Mouse (Mus musculus) layer of hippocampus, adult 8-10 months (tissue): ENCODE results near the gene Fgfr2. TPM values are rescaled to one million over a fixed set of nuclear protein-coding genes. Genes with fewer than 3 reads are reported as not detected.

Experiments
- DNase-seq, 2 experiments: peaks; one replicate each; pipeline ENCODE4 v3.0.0; 2022; ENCODE audit warnings: low spot score in 2 of 2
- total RNA-seq, 4 experiments: library from RNA; stranded (reverse); gene quantifications; 2 replicates each; pipeline ENCODE4 v1.2.4; 2022

Gene Fgfr2
- total RNA-seq, 4 experiments from 2014 or later = 60.7 to 72.9 (median 65.8) TPM

DNA sequence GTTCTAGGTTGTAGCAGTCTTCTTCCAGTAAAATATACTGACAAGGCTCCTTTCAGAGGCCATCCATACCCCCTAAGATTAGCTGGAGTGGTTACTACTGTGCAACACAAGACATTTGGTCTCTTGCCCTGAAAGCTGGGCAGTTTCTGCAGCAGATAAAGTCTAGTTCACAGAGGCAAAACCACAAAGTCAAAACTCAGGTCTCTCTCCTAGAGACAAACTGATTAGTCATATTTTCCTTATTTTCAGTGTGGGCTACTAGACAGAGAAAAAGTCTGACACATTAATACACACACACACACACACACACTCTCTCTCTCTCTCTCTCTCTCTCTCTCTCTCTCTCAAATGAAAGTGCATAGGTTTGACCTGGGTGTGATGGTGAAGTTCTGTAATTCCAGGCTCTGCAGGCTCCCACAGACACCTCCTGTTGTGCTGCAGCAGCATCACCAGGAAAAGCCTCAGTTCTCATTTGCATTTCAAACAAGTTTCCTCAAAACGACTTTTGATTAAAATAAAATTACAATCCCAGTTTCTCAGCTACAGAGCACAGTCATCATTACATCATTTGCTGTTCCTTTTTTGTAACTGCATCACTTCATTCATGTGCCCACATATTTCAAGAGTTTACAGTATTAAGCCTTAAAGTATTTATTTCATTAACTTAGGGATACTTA lies 298.7 kb downstream of the Fgfr2 start:
- no peak for DNase-seq

DNA sequence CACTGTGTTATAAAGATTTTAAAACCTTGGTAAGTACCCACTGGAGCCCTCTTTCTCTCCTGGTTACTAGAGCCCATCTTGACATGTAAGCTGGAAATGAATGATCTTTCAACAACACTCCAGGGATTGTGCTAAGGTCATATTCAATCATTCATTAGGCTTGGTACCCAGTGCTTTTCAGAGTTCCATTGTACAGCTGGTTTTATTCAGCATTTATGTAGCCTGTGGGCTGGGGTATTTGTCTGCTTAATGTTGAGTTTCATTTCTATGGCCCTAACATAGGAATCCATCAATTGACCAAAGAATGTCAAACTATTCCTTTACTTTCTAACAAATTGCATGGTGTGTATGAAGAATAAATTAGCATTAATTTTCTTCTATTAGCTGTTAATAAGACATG lies 299.3 kb downstream of the Fgfr2 start:
- DNase-seq = no peak

DNA sequence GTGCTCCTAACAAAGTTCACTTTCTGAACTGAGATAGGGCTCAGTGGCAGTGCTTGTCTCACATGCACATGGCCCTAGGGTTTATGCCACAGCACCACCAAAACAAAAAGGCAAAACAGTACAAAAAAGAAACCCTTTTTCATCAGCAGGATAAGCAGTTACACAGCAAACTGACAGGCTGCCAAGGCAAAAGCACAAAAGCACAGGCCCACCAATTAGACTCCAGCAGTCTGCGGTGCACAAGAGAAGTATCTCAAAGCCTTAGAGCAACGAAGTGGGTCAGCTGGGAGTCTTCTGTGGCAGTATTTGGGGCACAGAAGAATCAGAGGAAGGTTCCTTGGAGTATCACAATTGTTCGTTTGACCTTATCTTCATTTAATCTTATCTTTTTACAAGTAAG lies 302.5 kb downstream of the Fgfr2 start:
- no peak for DNase-seq

DNA sequence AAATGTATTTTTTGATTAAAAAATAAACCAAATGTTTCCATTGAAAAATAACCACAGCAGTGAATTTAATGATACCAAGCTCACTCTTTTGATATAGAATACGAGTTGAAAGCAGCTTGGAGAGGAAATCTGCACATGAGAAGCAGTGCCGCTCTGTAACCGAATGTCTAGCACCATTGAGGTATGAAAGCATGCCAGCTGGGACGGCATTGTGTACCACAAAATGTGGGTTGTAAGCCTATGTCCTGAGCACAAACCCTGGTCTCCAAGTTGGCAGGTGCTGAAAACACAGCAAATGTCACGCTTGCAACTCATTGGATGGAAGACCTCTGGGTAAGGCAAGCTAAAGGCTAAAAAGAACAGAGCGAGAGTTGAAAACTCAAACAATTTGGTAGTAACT lies 306.1 kb downstream of the Fgfr2 start:
- no peak for DNase-seq

DNA sequence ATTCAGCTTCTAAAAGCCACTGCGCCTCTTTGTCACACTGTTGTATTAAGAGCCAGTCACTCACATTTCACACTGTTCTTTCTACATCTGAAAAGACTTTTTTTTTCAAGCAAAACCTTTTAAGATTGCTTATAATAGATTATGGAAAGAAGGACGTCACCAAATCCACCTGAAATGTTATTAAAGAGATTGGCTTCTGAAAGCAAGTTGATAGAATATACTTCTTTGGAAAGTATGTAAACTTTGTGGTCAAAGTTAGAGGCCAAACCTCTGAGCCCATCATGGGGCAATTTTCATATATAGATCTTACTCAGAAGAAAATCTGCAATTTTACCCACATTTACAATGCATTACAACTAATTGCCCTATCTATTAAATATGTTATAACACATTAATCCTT lies 306.6 kb downstream of the Fgfr2 start:
- no peak for DNase-seq

DNA sequence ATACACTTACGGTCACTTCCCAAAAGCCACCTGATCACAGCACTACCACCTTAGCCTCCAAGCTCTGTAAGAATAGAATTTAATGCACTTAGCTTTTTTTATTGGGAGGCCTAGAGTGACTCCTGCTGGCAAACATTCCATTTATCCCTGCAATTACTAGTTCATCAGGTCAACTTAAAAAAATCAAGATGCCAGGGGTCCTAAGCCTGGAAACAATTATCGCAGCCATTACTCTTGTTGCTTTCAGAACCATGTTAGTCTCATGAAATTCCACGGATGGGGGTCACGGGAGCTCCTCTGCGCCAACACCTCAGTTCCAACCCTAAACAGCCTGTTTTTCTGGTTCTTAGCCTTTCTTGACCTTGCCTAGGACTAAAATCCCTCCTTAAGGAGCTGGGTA lies 308.1 kb downstream of the Fgfr2 start:
- DNase-seq = no peak

DNA sequence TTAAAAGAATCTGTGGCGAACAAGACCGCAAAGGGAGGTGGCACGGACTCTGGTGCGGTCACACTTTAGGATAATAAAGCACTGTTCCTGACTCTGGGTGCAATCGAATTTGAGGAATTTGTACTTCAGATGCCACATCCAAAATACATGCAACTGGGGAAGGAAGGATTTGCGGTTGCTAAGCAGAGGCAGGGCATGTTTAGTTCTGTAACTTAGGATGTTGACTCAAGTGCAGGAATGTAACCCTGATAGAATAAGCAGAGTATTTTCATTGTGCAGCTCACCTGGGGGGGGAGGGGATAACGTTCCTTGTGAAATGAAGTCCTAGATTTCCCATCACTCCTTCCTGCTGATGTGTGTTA lies 309.1 kb downstream of the Fgfr2 start:
- no peak for DNase-seq

DNA sequence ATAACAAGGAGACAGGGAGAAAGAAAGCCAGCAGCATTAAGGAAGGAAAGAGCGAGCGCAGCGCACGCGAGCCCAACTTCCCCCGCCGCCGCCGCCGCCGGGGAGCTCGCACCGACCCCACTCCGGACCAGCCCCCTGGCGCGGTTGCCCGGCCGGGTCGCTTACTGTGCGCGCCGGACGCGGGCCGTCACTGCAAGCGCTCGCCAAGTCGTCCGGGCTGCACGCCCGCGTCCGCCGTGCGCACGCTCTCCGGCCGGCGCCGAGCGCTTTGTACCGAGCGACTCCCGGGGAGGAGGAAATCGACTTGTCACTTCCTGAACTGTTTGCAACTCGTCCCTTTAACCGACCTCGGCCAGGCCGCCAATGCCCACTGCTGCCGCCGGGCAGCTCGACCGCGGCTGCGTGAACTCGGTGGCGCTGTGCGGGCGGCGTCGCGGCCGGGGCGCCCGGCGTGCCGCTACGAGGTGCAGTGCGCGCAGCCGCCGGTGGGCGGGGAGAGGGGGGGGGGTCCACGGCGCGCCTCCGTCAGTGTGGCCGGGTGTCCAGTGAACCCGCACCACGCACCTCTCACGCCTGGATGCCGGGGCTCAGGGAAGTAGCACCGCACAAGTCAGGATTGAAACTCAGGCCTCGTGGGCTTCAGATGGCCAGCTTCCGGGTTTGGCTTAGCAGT lies 309.6 kb downstream of the Fgfr2 start, which contains the start of gene Fam53b:
Fam53b (minus strand) TSS at position 471 of the 673 bp plus-strand sequence.
- DNase-seq = peak in 1 of 2 experiments; percentile 62

DNA sequence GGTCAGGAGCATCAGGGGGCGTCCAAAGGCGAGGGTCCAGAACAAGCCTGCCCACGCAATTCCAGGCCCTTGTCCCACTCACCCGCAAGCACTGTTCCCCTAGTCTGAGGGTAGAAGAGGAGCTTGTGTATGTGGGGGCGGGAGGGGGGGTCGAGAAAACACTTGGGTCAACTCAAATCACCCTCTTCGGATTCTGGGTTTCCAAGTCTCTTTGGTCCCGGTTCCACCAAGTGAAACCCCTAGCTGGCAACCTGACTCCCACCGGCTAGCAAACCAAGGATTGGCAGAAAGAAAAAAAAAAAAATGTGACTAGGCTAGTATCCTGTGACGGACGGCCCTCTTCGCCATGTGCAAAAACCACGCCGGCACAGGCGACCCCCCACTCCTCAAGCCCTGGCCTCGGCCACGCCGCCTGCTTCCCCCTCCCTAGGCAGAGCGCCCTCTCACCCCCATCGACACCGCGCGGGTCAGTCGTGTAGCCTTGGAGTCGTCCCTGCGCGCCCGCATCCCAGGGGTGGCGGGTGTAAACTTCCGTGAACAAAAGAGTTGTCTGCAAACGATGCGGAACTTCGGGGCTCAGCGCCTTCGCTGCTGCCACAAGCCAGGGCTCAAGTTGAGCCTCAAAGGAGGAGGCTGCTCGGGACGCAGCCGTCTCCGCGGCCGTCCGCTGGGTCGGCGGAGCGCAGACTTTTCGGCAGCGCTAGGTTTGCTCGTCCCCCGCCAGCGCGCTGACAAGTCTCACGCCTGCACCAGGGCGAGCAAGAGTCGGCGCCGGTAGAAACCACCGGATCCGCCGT lies 310.3 kb downstream of the Fgfr2 start:
- no peak for DNase-seq

DNA sequence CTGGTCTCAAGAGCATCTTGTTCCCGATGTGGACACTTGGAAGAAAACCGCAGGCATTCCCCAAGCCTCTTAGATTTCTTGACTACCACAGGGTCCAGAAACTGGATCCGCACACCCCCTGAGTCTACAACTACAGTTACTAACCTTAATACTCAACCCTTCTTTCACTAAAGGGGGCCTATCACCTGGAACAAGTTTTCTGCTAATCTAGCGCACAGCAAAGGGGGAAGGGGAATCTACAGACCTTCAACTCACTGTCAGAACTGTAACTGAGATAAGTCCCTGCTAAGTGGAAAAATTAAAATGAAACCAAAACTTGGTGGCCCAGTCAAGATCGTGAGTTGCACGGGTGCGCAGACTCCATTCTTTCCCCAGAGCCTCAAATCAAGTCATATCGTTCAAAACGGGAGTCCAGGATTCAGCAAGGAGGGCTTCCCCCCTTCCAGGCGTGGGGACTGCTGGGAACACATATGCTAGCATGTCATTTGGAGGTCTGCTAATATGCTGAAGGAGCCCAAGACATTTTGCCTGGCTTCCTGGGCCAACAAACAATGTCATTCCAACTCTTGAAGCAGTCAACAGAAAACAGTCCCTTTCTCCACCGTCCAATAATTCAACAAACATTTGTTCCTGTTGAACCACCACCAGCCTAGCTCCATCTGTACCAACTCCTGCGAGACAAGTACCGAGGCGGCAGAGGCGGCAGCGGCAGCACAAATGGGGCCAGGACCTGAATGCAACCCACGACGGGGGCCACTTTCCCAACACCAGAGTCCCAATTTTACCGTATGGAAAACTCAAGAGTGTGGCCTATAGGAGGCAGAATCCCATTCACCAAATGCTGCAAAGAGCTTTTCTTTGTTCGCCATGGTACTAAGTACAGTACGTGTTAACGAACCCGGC lies 311.2 kb downstream of the Fgfr2 start:
- no peak for DNase-seq

DNA sequence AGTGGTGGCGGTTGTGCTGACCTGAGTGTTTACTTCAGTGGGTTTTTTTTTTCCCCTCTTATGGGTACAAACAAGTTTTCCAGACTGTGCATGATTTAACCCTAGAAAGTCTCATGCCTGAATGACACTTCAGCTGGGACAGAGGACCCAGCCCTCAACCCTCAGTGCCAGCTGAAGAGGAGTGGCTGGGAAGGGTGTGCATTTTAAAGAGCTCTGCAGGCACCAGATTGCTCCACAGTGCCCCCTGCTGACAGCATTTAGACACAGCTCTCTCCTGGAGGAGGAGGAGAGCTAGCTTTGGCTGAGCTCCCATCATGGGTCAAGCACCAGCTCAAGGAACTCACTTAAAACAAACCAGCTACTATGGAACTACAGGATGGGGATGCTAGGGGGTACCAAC lies 312.3 kb downstream of the Fgfr2 start:
- DNase-seq = peak; percentile 86 to 92

DNA sequence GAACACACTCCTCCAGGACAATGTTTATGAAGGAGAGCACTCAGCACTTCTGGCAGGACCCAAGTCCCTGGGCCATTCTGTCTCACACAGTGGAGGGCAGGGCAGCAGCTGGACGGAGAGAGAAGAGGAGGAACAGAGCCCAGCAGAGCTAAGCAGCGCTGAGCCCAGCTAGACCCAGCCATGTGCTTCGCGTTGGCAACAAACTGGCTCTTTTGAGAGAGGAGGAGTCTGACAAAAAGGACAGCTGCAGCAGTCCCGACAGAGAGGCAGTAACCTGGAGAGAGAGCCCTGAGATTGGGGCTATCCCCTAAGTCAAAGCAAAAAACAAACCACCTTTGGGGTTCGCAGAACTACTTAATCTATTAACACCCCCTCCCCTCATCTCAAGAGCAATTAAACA lies 312.8 kb downstream of the Fgfr2 start:
- peak; percentile 68 to 80 for DNase-seq

DNA sequence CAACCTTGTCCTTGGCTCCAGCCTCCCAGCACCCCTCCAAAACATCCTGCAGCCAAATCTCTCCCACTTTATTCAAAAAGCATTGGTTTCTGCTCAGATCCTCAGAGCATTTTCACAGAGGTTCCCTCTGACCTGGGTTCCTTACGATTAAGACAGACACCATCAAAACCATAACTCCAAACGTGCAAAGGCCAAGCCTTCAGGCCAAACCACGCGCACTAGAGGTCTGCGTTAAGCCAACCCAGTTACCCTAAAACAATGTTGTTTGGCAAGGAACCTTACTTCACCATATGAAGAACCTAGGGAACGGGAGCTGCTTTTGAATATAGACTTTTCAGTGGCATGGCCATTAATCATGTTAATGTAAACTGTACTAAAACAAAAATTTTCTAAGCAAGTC lies 313.4 kb downstream of the Fgfr2 start:
- no peak for DNase-seq

DNA sequence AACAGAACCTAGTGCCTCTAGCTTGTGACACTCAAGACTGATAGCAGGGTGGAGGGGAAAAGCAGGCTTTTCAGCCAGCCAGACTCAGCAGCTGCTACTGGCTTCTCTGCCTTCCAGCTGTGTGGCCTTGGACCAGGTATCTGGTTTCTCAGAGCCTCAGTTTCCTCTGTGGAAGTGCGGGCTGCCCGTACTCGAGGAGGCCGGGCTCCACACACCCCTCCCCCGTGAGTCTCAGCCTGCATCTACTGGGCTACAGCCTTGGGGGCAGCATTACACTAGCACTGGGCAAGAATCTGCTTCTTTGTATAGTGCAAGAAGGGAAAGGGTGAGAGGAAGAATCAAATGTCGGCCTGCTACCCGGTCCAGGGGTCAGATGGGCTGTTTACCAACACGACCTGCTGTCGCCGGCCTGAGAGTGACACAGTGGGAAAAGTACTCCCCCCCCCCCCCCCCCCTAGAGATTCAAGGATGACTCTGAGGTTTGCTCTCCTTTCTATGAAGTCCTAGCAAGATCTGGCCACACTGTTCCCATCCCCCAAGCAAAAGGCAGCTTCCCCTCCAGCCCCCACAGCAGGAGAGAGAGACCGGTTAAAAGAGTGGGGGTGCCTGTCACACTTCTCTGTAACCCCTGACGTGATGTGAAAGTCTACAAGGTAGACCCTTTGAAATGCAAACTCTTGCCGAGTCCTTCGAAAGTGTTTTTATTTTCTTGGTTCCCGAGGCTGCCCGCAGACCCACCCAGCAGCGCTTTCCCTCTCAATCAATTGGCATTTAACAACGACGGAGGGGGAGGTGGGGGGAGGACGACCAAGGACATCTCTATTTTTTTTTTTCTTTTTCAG lies 314.1 kb downstream of the Fgfr2 start:
- no peak for DNase-seq

DNA sequence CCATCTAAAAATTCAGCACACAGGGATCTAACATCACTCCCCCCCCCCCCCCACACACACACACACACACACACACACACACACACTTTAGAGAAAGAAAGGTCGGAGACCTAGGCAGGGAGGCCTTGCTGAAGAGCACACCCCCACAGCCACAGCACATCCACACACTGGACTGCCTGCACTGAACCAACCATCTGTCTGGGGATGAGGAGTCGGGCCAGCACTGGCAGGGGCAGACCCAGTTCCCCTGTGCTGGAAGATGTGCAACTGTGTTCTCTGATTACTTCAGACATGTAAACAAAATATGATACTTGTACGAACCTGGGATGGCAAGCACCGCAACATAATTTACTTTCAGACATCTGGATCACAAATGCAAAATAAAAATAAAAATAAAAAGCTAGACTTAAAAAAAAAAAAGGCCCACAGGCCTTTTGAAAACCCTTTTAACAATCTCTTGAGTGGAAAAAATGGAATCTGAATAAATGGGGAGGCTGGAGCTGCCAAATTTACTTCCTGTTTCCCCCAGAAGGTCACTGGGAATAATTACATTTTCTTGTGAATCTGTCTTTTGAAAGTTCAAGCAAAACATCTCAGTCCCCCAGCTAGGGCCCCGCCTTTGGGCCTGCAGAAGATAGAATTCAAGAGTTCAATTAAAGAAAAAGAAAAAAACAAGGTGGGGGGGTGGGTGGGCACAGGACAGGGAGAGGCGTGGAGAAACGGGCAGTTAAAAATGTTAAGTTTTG lies 314.9 kb downstream of the Fgfr2 start:
- DNase-seq = no peak

DNA sequence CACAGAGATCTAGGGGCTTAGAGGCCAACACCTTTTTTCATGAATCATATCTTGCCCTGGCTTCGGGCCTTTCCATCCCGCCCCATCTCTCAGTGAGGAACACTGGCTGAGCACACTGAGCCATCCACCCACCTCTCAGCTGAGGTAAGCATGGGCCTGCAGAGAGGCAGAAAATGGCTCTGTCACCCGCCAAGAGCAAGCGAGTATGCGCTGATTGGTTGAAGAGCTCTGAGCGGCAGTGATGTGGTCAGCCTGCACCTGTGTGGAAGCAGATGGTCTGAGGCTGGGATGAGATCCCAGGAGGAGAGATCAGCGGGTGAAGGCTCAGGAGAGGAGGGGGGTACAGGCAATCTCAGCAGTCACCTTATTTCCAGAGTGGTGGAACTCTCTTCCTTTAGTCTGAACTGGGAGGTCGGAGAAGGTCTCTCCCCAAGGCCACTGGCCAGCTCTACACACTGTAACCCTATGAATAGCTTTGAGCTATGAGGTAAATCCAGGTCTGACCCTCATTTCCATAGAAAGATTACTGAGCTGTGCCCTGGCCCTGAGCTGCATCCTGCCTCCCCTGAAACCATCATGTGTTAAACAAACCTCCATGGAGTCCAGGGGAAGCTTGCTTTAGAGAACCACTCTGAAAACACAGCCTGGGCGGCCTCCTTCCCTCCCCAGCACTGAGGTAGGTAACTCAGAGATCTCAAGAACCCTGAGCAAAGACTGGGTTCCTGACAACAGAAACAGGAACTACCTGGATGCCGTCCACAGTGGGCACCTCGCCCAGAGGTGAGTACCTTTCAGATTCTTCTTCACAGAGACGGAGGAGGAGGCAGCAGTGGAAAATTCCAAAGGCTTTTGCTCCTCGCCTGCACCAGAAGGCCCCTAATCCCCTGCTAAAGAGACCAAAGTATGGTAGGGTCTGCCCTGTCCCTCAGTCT lies 316.0 kb downstream of the Fgfr2 start:
- no peak for DNase-seq

DNA sequence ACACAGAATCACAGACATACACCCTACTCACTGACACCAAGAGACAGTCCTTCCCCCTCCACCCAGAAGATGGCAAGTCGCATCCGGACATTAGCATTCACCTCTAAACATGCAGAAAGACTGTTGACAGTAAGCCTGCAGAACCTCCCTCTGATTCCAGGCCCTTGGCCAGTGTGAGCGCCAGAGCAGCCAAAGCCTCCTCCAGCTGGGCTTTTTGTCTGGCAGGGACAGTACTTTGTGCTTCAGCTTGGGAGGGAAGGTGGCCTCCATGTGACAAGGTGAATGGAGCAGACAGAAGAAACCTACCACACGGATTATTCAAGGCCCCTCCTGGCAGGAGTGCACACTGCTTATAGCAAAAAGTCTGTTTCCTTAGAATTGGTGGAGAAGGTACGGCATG lies 316.9 kb downstream of the Fgfr2 start:
- peak in 1 of 2 experiments; percentile 28 for DNase-seq

DNA sequence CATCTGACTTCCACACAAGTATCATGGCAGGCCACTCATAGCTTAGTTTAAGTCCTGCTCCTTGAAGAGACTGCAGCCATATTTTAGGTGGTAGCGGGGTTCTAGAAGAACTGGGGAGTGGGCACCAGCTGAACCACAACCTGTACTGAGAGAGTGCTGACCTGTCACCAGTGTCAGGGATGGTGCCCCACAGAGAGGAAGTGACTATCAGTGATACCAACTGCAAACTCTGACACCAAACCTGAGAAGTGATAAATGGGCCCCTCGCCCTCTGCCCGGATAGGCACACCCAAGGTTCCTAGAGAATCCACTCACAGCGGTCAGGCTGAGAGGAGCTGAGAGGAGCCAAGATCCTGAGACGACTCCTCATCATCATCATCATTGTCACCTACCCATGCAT lies 318.2 kb downstream of the Fgfr2 start:
- DNase-seq = no peak

DNA sequence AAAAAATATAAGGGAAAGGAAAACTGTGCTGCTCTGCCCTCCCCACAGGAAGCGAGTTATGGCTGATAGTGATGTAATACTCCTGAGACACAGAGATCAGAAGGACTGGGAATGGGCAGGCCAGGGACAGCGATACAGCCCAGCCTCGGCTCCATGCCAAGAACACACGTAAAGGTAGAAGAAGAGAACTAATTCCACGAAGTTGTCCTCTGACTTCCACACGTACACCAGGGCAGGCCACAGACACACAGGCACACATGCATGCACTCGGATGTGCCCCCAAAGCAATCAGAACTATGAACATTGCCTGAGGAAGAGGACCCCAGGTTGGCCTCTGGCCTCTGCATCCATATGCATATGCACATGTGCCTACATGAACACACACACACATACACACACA lies 318.7 kb downstream of the Fgfr2 start:
- no peak for DNase-seq
